Comparison of ENCODE assay signal across 24 mouse cellular contexts in genomic region chr13:26721333-26721732, GRCm38 (mm10). TPM values are rescaled to one million over a fixed set of nuclear protein-coding genes. Genes with fewer than 3 reads are reported as not detected.
A peak's percentile ranks its signal among the peaks of the same experiment; 100 is the strongest.
DNase-seq lines count a peak whose midpoint lies in the region; ATAC-seq and TF ChIP-seq lines count a peak whose summit lies in the region.
"Had no signal": no experiment of that assay in that cellular context is flagged by ENCODE, and none has a peak within 500 bp of the region (broad histone marks: within the 10 kb centered on the region; RNA-seq: fewer than 3 reads in every experiment).

No protein-coding gene starts in this region.

- H3K27ac ChIP-seq in liver, postnatal 0 days (ENCODE audit: low read depth): no peak overlapping the region
- no peak overlapping the region for H3K27ac ChIP-seq in liver, embryonic 11.5 days (ENCODE audit: low read depth, low read length)
- no peak overlapping the region for H3K27ac ChIP-seq in CH12.LX (ENCODE audit: insufficient read depth, low read depth)
- H3K27ac ChIP-seq in intestine, postnatal 0 days (ENCODE audit: low read depth, low read length): no peak overlapping the region
- no peak overlapping the region for H3K27ac ChIP-seq in stomach, embryonic 14.5 days (ENCODE audit: low read length)
- no peak overlapping the region for H3K27ac ChIP-seq in forebrain, embryonic 15.5 days (replicated peaks)
- H3K27ac ChIP-seq: embryonic facial prominence, embryonic 10.5 days; limb, embryonic 12.5 days; liver, embryonic 13.5 days had no signal

- 20% methylated on average over 6 of the region's 6 CpGs for WGBS in liver, postnatal 0 days (ENCODE audit: insufficient replicate concordance)
- WGBS in liver, embryonic 11.5 days: 39% methylated on average over 6 of the region's 6 CpGs
- WGBS in intestine, postnatal 0 days: 12% methylated on average over 6 of the region's 6 CpGs
- WGBS in stomach, embryonic 14.5 days: 17% methylated on average over 6 of the region's 6 CpGs
- 48% methylated on average over 6 of the region's 6 CpGs for WGBS in forebrain, embryonic 15.5 days

- no peaks in the 10 kb centered on the region for H3K27me3 ChIP-seq in liver, postnatal 0 days (ENCODE audit: insufficient read depth, low read length)
- no peaks in the 10 kb centered on the region for H3K27me3 ChIP-seq in liver, embryonic 11.5 days (replicated peaks; ENCODE audit: control insufficient read depth, insufficient read depth, low read length)
- no peaks in the 10 kb centered on the region for H3K27me3 ChIP-seq in CH12.LX (replicated peaks)
- no peaks in the 10 kb centered on the region for H3K27me3 ChIP-seq in intestine, postnatal 0 days (replicated peaks; ENCODE audit: control insufficient read depth, insufficient read depth, low read length)
- no peaks in the 10 kb centered on the region for H3K27me3 ChIP-seq in stomach, embryonic 14.5 days (ENCODE audit: control insufficient read depth, insufficient read depth, low read length)
- no peaks in the 10 kb centered on the region for H3K27me3 ChIP-seq in forebrain, embryonic 15.5 days
- H3K27me3 ChIP-seq: heart, embryonic 12.5 days; limb, embryonic 12.5 days; liver, embryonic 13.5 days had no signal

- no peak for TF ChIP-seq CTCF in liver, postnatal 0 days (IDR thresholded peaks at IDR 0.05; ENCODE audit: low read depth)
- TF ChIP-seq CTCF in CH12.LX (conservative IDR thresholded peaks at IDR 0.05 in 1 of 2, IDR thresholded peaks at IDR 0.05 in 1 of 2; ENCODE audit: low read depth in 2 of 2, low read length in 2 of 2): no peak
- no peak for TF ChIP-seq CTCF in intestine, postnatal 0 days (IDR thresholded peaks at IDR 0.05; ENCODE audit: low read depth)

- dilution Hi-C loops in CH12.LX (cut with MboI; ENCODE audit: extremely low pct_ligation_motif_present, extremely low pct_unique_long_range_greater_than_20kb, low sequenced_read_pairs): no loop called here

- ATAC-seq in liver, postnatal 0 days: no peak
- ATAC-seq in liver, embryonic 11.5 days (replicated peaks; ENCODE audit: low FRiP score): no peak
- 0 out of 2 replicates have a peak, but pooled peaks have one; percentile 47 for ATAC-seq in intestine, postnatal 0 days
- 0 out of 2 replicates have a peak, but pooled peaks have one; percentile 49 for ATAC-seq in stomach, embryonic 14.5 days (ENCODE audit: insufficient number of reproducible peaks, insufficient read depth, low FRiP score, low read depth)
- ATAC-seq in forebrain, embryonic 15.5 days (replicated peaks): no peak
- ATAC-seq: midbrain, embryonic 16.5 days had no signal

- 0 out of 2 replicates have a peak overlapping the region, but pooled peaks have one; percentile 29 for H3K4me2 ChIP-seq in liver, postnatal 0 days (ENCODE audit: low read depth, low read length)
- no peak overlapping the region for H3K4me2 ChIP-seq in liver, embryonic 11.5 days
- no peak overlapping the region for H3K4me2 ChIP-seq in CH12.LX (ENCODE audit: insufficient read depth, low read depth, poor library complexity, severe bottlenecking)
- H3K4me2 ChIP-seq in intestine, postnatal 0 days (replicated peaks; ENCODE audit: low read depth): no peak overlapping the region; the same call in 1 of the 2 replicates
- H3K4me2 ChIP-seq in stomach, embryonic 14.5 days (replicated peaks; ENCODE audit: low read depth, low read length): no peak overlapping the region
- no peak overlapping the region for H3K4me2 ChIP-seq in forebrain, embryonic 15.5 days (replicated peaks)
- H3K4me2 ChIP-seq: heart, embryonic 12.5 days; limb, embryonic 12.5 days; liver, embryonic 13.5 days had no signal

- DNase-seq in liver, postnatal 0 days: no peak
- no peak for DNase-seq in liver, embryonic 11.5 days (ENCODE audit: low spot score)
- DNase-seq in CH12.LX (ENCODE audit: extremely low read depth): peak; percentile 1
- DNase-seq in thymus, postnatal 36 days: no peak
- DNase-seq: cerebellum, adult 8-10 months; heart, postnatal 14 days; kidney, adult 9 months; kidney, postnatal 36 days; liver, embryonic 13.5 days; retina, postnatal 1 day; thymus, adult 18-20 months had no signal

- H3K9me3 ChIP-seq in liver, postnatal 0 days (ENCODE audit: low read length): no peaks in the 10 kb centered on the region
- H3K9me3 ChIP-seq in liver, embryonic 11.5 days (ENCODE audit: control insufficient read depth, low read length): no peaks in the 10 kb centered on the region
- H3K9me3 ChIP-seq in CH12.LX (replicated peaks; ENCODE audit: low read length): no peaks in the 10 kb centered on the region
- no peaks in the 10 kb centered on the region for H3K9me3 ChIP-seq in intestine, postnatal 0 days (ENCODE audit: control insufficient read depth)
- H3K9me3 ChIP-seq in stomach, embryonic 14.5 days (ENCODE audit: control insufficient read depth, low read depth, low read length): no peaks in the 10 kb centered on the region
- no peaks in the 10 kb centered on the region for H3K9me3 ChIP-seq in forebrain, embryonic 15.5 days
- H3K9me3 ChIP-seq: embryonic facial prominence, embryonic 10.5 days; heart, embryonic 12.5 days; limb, embryonic 12.5 days; liver, embryonic 13.5 days had no signal

- no peak overlapping the region for H3K9ac ChIP-seq in liver, postnatal 0 days (replicated peaks)
- no peak overlapping the region for H3K9ac ChIP-seq in liver, embryonic 11.5 days (ENCODE audit: low read depth, low read length)
- H3K9ac ChIP-seq in CH12.LX (ENCODE audit: insufficient read depth, low read depth): no peak overlapping the region
- H3K9ac ChIP-seq in intestine, postnatal 0 days (ENCODE audit: low read depth, low read length): no peak overlapping the region
- no peak overlapping the region for H3K9ac ChIP-seq in stomach, embryonic 14.5 days (replicated peaks; ENCODE audit: low read depth, low read length)
- H3K9ac ChIP-seq in forebrain, embryonic 15.5 days (replicated peaks): no peak overlapping the region
- H3K9ac ChIP-seq: heart, embryonic 12.5 days; limb, embryonic 12.5 days; liver, embryonic 13.5 days had no signal

- H3K4me1 ChIP-seq in liver, postnatal 0 days (ENCODE audit: insufficient read depth): no peaks in the 10 kb centered on the region
- H3K4me1 ChIP-seq in liver, embryonic 11.5 days (replicated peaks; ENCODE audit: control insufficient read depth, insufficient read depth, low read length): no peaks in the 10 kb centered on the region
- H3K4me1 ChIP-seq in CH12.LX (ENCODE audit: control insufficient read depth in 1 of 2, insufficient read depth in 2 of 2): peaks cover 0 to 4% of the 10 kb centered on the region in 2 experiments; a peak in 1 of 4 replicates
- no peaks in the 10 kb centered on the region for H3K4me1 ChIP-seq in intestine, postnatal 0 days (replicated peaks; ENCODE audit: control insufficient read depth, insufficient read depth, low read length)
- no peaks in the 10 kb centered on the region for H3K4me1 ChIP-seq in stomach, embryonic 14.5 days (ENCODE audit: control insufficient read depth, insufficient read depth, low read length)
- H3K4me1 ChIP-seq in forebrain, embryonic 15.5 days: no peaks in the 10 kb centered on the region
- H3K4me1 ChIP-seq: heart, embryonic 12.5 days; liver, embryonic 13.5 days had no signal

- in situ Hi-C loops in CH12.LX (cut with MboI; ENCODE audit: low pct_ligation_motif_present, low pct_unique_long_range_greater_than_20kb, low sequenced_read_pairs): no loop called here

- TF ChIP-seq POLR2A in CH12.LX (IDR thresholded peaks at IDR 0.05; ENCODE audit: low read depth, low read length): no peak

- no peaks in the 10 kb centered on the region for H3K36me3 ChIP-seq in liver, postnatal 0 days (replicated peaks; ENCODE audit: insufficient read depth, low read length)
- no peaks in the 10 kb centered on the region for H3K36me3 ChIP-seq in liver, embryonic 11.5 days (ENCODE audit: control insufficient read depth, insufficient read depth, low read length)
- H3K36me3 ChIP-seq in CH12.LX (replicated peaks in 1 of 2; ENCODE audit: control insufficient read depth in 1 of 2, insufficient read depth in 1 of 2, low read length in 1 of 2): no peaks in the 10 kb centered on the region
- no peaks in the 10 kb centered on the region for H3K36me3 ChIP-seq in intestine, postnatal 0 days (ENCODE audit: control insufficient read depth, insufficient read depth)
- no peaks in the 10 kb centered on the region for H3K36me3 ChIP-seq in stomach, embryonic 14.5 days (ENCODE audit: control insufficient read depth, insufficient read depth, low read length)
- no peaks in the 10 kb centered on the region for H3K36me3 ChIP-seq in forebrain, embryonic 15.5 days
- H3K36me3 ChIP-seq: embryonic facial prominence, embryonic 10.5 days; heart, embryonic 12.5 days; limb, embryonic 12.5 days; liver, embryonic 13.5 days had no signal

- TF ChIP-seq EP300 in liver, postnatal 0 days (IDR thresholded peaks at IDR 0.05; ENCODE audit: low read depth): no peak
- TF ChIP-seq EP300 in CH12.LX (IDR thresholded peaks at IDR 0.05; ENCODE audit: low read length): no peak

- H3K4me3 ChIP-seq in liver, postnatal 0 days (ENCODE audit: low read depth, low read length): no peak overlapping the region
- H3K4me3 ChIP-seq in liver, embryonic 11.5 days (ENCODE audit: low read depth, low read length): no peak overlapping the region
- no peak overlapping the region for H3K4me3 ChIP-seq in CH12.LX (replicated peaks in 1 of 3; ENCODE audit: low read depth in 2 of 3, low read length in 2 of 3, poor library complexity in 1 of 3)
- no peak overlapping the region for H3K4me3 ChIP-seq in intestine, postnatal 0 days (ENCODE audit: low read depth, low read length)
- no peak overlapping the region for H3K4me3 ChIP-seq in stomach, embryonic 14.5 days (ENCODE audit: low read depth, low read length)
- no peak overlapping the region for H3K4me3 ChIP-seq in forebrain, embryonic 15.5 days
- H3K4me3 ChIP-seq: embryonic facial prominence, embryonic 10.5 days; heart, embryonic 12.5 days; limb, embryonic 12.5 days; liver, embryonic 13.5 days had no signal

- H3K79me2 ChIP-seq in CH12.LX (replicated peaks; ENCODE audit: control insufficient read depth, extremely low read depth, insufficient read depth, poor library complexity, severe bottlenecking): no peaks in the 10 kb centered on the region

- TF ChIP-seq RAD21 in CH12.LX (IDR thresholded peaks at IDR 0.05; ENCODE audit: low read depth, low read length): no peak

TF ChIP-seq in CH12.LX, 34 proteins besides CTCF, POLR2A, EP300 and RAD21 (continues in another document):
- TF ChIP-seq MAFK (IDR thresholded peaks at IDR 0.05; ENCODE audit: insufficient replicate concordance, low read length): no peak
- TF ChIP-seq NELFE (IDR thresholded peaks at IDR 0.05; ENCODE audit: low read depth, low read length): no peak
- TF ChIP-seq KAT2A (IDR thresholded peaks at IDR 0.05; ENCODE audit: insufficient replicate concordance, low read length): no peak

RNA-seq across cellular contexts. Expression of gene Hdgfl1, which starts 48.6 kb away (rescaled TPM):
- not detected in 2 replicates for polyA plus RNA-seq in liver, postnatal 0 days (2015; fragmentation: Nextera tagmentation; extraction: Ambion mirVana)
- not detected in 2 replicates for polyA plus RNA-seq in liver, embryonic 11.5 days (2014; fragmentation: Nextera tagmentation; extraction: Ambion mirVana)
- total RNA-seq in CH12.LX (2012; rRNA removed): not detected in 2 replicates
- total RNA-seq in CH12.LX (2014; rRNA removed): not detected in 2 replicates
- not detected in 2 replicates for polyA plus RNA-seq in CH12.LX (2012; ENCODE audit: insufficient read length, low read depth)
- not detected in 2 replicates for polyA plus RNA-seq in intestine, postnatal 0 days (2015; fragmentation: Nextera tagmentation; extraction: Ambion mirVana)
- polyA plus RNA-seq in stomach, embryonic 14.5 days (2014; fragmentation: Nextera tagmentation; extraction: Ambion mirVana): not detected in 2 replicates
- not detected in 2 replicates for polyA plus RNA-seq in forebrain, embryonic 15.5 days (2015; fragmentation: Nextera tagmentation; extraction: Ambion mirVana)
- total RNA-seq: adrenal gland, adult 18-20 months; adrenal gland, postnatal 4 days; gastrocnemius, adult 8-10 months; granulocyte monocyte progenitor cell, adult 5-6 weeks; heart, postnatal 14 days had no signal
- polyA plus RNA-seq: C2C12; embryonic facial prominence, embryonic 10.5 days; forebrain, embryonic 11.5 days; heart, embryonic 12.5 days; limb, embryonic 12.5 days; liver, embryonic 13.5 days; midbrain, embryonic 16.5 days had no signal

Comparison
In these comparisons a context has a peak if more than half of its experiments do, and no peak if none do; other contexts are left out.
1. ATAC-seq: peak in intestine, postnatal 0 days (single experiment) and stomach, embryonic 14.5 days (single experiment); none in liver, postnatal 0 days (single experiment), liver, embryonic 11.5 days (single experiment) and forebrain, embryonic 15.5 days (single experiment).